Mouse (Mus musculus) ES-Bruce4 (cell line): ENCODE measurements around the gene Poc5. TPM values are rescaled to one million over a fixed set of nuclear protein-coding genes. Genes with fewer than 3 reads are reported as not detected.

Experiments used
- H3K27ac ChIP-seq: 2 replicates; pipeline ENCODE4 v1.5.1; 2012; ENCODE audit warnings: low read length, inconsistent platforms; ENCODE audit not compliant: insufficient read depth
- H3K27me3 ChIP-seq: 2 replicates; pipeline ENCODE4 v1.6.1; 2012; ENCODE audit warnings: mild to moderate bottlenecking, low read length, inconsistent platforms; ENCODE audit not compliant: control insufficient read depth, poor library complexity, insufficient read depth, severe bottlenecking
- H3K36me3 ChIP-seq: 2 replicates; pipeline ENCODE4 v1.6.1; 2012; ENCODE audit warnings: inconsistent platforms, mild to moderate bottlenecking, low read length, moderate library complexity; ENCODE audit not compliant: control insufficient read depth, poor library complexity, insufficient read depth, severe bottlenecking
- H3K4me1 ChIP-seq: one replicate; pipeline ENCODE4 v1.8.1; 2011; ENCODE audit warnings: low read length; ENCODE audit not compliant: control insufficient read depth, insufficient read depth
- H3K4me3 ChIP-seq: 2 replicates; pipeline ENCODE4 v1.5.1; 2011; ENCODE audit warnings: low read depth, mild to moderate bottlenecking, low read length
- H3K9ac ChIP-seq: 2 replicates; pipeline ENCODE4 v1.6.1; 2012; ENCODE audit warnings: low read depth, mild to moderate bottlenecking, inconsistent platforms; ENCODE audit not compliant: poor library complexity, severe bottlenecking
- H3K9me3 ChIP-seq: replicated peaks from 2 replicates; pipeline ENCODE4 v1.6.1; 2012; ENCODE audit warnings: mild to moderate bottlenecking, low read length, inconsistent platforms; ENCODE audit not compliant: control insufficient read depth, poor library complexity, insufficient read depth, severe bottlenecking
- CTCF ChIP-seq: IDR thresholded peaks from one replicate; pipeline ENCODE4 v1.8.1; 2011; ENCODE audit warnings: low read depth, low read length
- EP300 ChIP-seq: IDR thresholded peaks from 2 replicates; pipeline ENCODE4 v1.6.1; 2011; ENCODE audit warnings: low read depth, low read length; ENCODE audit not compliant: insufficient read depth
- POLR2A ChIP-seq: IDR thresholded peaks from one replicate; pipeline ENCODE4 v1.8.1; 2011; ENCODE audit warnings: low read length; ENCODE audit not compliant: insufficient read depth
- polyA plus RNA-seq: library from polyadenylated mRNA; stranded (reverse); fragments of >200 nt; gene quantifications from 2 replicates; pipeline ENCODE4 v1.2.4, GENCODE M21; 2011; ENCODE audit warnings: low read depth; ENCODE audit not compliant: missing spikeins, insufficient read depth, insufficient read length

The Poc5 gene
- polyA plus RNA-seq, 1 experiment, result 19.5 TPM

- H3K27me3 ChIP-seq, result no peaks in the 10 kb centered on the region
- no peak overlapping the region for H3K4me3 ChIP-seq
- TF ChIP-seq EP300, result no peak
- TF ChIP-seq CTCF, result no peak
- TF ChIP-seq POLR2A, result no peak
- no peaks in the 10 kb centered on the region for H3K36me3 ChIP-seq
- no peaks in the 10 kb centered on the region for H3K9me3 ChIP-seq
- no peak overlapping the region for H3K27ac ChIP-seq
- H3K9ac ChIP-seq, result no peak overlapping the region
- no peaks in the 10 kb centered on the region for H3K4me1 ChIP-seq
These were observed 62.2 kb downstream of the Poc5 start for GRCm38 (mm10) chr13:96450205-96450856.

GRCm38 (mm10) chr13:96450869-96451268, 62.8 kb downstream of the Poc5 start:
- Histone ChIP-seq H3K27ac (no peak overlapping the region), H3K36me3 (no peaks in the 10 kb centered on the region), H3K9ac (no peak overlapping the region), H3K9me3 (no peaks in the 10 kb centered on the region), H3K27me3 (no peaks in the 10 kb centered on the region), H3K4me1 (no peaks in the 10 kb centered on the region), H3K4me3 (no peak overlapping the region)
- TF ChIP-seq CTCF, result no peak
- no peak for TF ChIP-seq EP300
- TF ChIP-seq POLR2A, result no peak

- no peaks in the 10 kb centered on the region for H3K27me3 ChIP-seq
These were observed 63.5 kb downstream of the Poc5 start for GRCm38 (mm10) chr13:96451386-96452140.

GRCm38 (mm10) chr13:96452621-96453020, 64.5 kb downstream of the Poc5 start:
- no peaks in the 10 kb centered on the region for H3K36me3 ChIP-seq
- no peak overlapping the region for H3K27ac ChIP-seq
- no peaks in the 10 kb centered on the region for H3K4me1 ChIP-seq
- no peak overlapping the region for H3K4me3 ChIP-seq
- no peak overlapping the region for H3K9ac ChIP-seq
- H3K9me3 ChIP-seq, result no peaks in the 10 kb centered on the region
- TF ChIP-seq POLR2A, result no peak
- TF ChIP-seq CTCF, result no peak
- no peak for TF ChIP-seq EP300
- H3K27me3 ChIP-seq, result no peaks in the 10 kb centered on the region

More at GRCm38 (mm10) chr13:96451386-96452140, 63.5 kb downstream of the Poc5 start:
- TF ChIP-seq EP300 (no peak), CTCF (no peak), POLR2A (no peak)
- no peak overlapping the region for H3K9ac ChIP-seq
- H3K4me3 ChIP-seq, result no peak overlapping the region
- no peaks in the 10 kb centered on the region for H3K9me3 ChIP-seq
- H3K36me3 ChIP-seq, result no peaks in the 10 kb centered on the region
- no peaks in the 10 kb centered on the region for H3K4me1 ChIP-seq
- no peak overlapping the region for H3K27ac ChIP-seq

- Histone ChIP-seq H3K9ac (no peak overlapping the region), H3K36me3 (no peaks in the 10 kb centered on the region), H3K4me1 (no peaks in the 10 kb centered on the region), H3K27ac (no peak overlapping the region), H3K9me3 (no peaks in the 10 kb centered on the region), H3K27me3 (no peaks in the 10 kb centered on the region), H3K4me3 (no peak overlapping the region)
- TF ChIP-seq CTCF (no peak), EP300 (no peak), POLR2A (no peak)
These were observed 66.2 kb downstream of the Poc5 start for GRCm38 (mm10) chr13:96454288-96454687.

GRCm38 (mm10) chr13:96457566-96457965, 69.5 kb downstream of the Poc5 start:
- Histone ChIP-seq H3K4me3 (no peak overlapping the region), H3K9ac (no peak overlapping the region), H3K4me1 (no peaks in the 10 kb centered on the region), H3K27ac (no peak overlapping the region), H3K27me3 (no peaks in the 10 kb centered on the region), H3K36me3 (no peaks in the 10 kb centered on the region), H3K9me3 (no peaks in the 10 kb centered on the region)
- TF ChIP-seq EP300 (no peak), POLR2A (no peak), CTCF (no peak)
